Mouse (Mus musculus): ENCODE measurements around the gene Mrpl44. TPM values are rescaled to one million over a fixed set of nuclear protein-coding genes. Genes with fewer than 3 reads are reported as not detected.
A peak's percentile ranks its signal among the peaks of the same experiment; 100 is the strongest.

The Mrpl44 gene
- total and polyA plus RNA-seq, 2 experiments from 2014 or later = 24.9 to 36.0 TPM

- WGBS = 91% methylated on average over 2 of the region's 2 CpGs
- Histone ChIP-seq H3K4me3 (ENCODE audit: low read depth, low read length) (no peak overlapping the region), H3K27me3 (ENCODE audit: insufficient read depth, low read length) (no peaks in the 10 kb centered on the region), H3K27ac (ENCODE audit: low read depth, low read length) (no peak overlapping the region), H3K4me1 (ENCODE audit: insufficient read depth, low read length) (peaks cover 6% of the 10 kb centered on the region; the same call in 1 of the 2 replicates), H3K9ac (replicated peaks; ENCODE audit: low read length, poor library complexity, severe bottlenecking) (no peak overlapping the region), H3K36me3 (ENCODE audit: insufficient read depth, low read length) (no peaks in the 10 kb centered on the region), H3K4me2 (ENCODE audit: low read depth, low read length, poor library complexity, severe bottlenecking) (no peak overlapping the region), H3K9me3 (ENCODE audit: low read length) (no peaks in the 10 kb centered on the region)
- TF ChIP-seq CTCF (IDR thresholded peaks at IDR 0.05) = no peak
- no peak for DNase-seq (ENCODE audit: low spot score)
- ATAC-seq (ENCODE audit: low FRiP score) = no peak
These were observed 11.8 kb upstream of the Mrpl44 start for GRCm38 (mm10) chr1:79764031-79764430.

- no peak overlapping the region for H3K4me2 ChIP-seq (ENCODE audit: low read depth, low read length, poor library complexity, severe bottlenecking)
- H3K9ac ChIP-seq (replicated peaks; ENCODE audit: low read length, poor library complexity, severe bottlenecking) = no peak overlapping the region
- H3K27ac ChIP-seq (ENCODE audit: low read depth, low read length) = no peak overlapping the region
- H3K27me3 ChIP-seq (ENCODE audit: insufficient read depth, low read length) = no peaks in the 10 kb centered on the region
- no peak overlapping the region for H3K4me3 ChIP-seq (ENCODE audit: low read depth, low read length)
- no peak for DNase-seq (ENCODE audit: low spot score)
- no peak for ATAC-seq (ENCODE audit: low FRiP score)
- peaks cover 6% of the 10 kb centered on the region; the same call in 1 of the 2 replicates for H3K4me1 ChIP-seq (ENCODE audit: insufficient read depth, low read length)
- H3K9me3 ChIP-seq (ENCODE audit: low read length) = no peaks in the 10 kb centered on the region
- H3K36me3 ChIP-seq (ENCODE audit: insufficient read depth, low read length) = no peaks in the 10 kb centered on the region
- no peak for TF ChIP-seq CTCF (IDR thresholded peaks at IDR 0.05)
- 94% methylated on average over 1 of the region's 1 CpGs for WGBS
These were observed 11.3 kb upstream of the Mrpl44 start for GRCm38 (mm10) chr1:79764483-79764882.

GRCm38 (mm10) chr1:79768231-79768630 lies 7.6 kb upstream of the Mrpl44 start:
- H3K9ac ChIP-seq (replicated peaks; ENCODE audit: low read length, poor library complexity, severe bottlenecking) = no peak overlapping the region
- H3K9me3 ChIP-seq (ENCODE audit: low read length) = no peaks in the 10 kb centered on the region
- WGBS = 69% methylated on average over 1 of the region's 1 CpGs
- no peaks in the 10 kb centered on the region for H3K36me3 ChIP-seq (ENCODE audit: insufficient read depth, low read length)
- no peak for TF ChIP-seq CTCF (IDR thresholded peaks at IDR 0.05)
- ATAC-seq (ENCODE audit: low FRiP score) (no peak), DNase-seq (ENCODE audit: low spot score) (no peak)
- H3K27ac ChIP-seq (ENCODE audit: low read depth, low read length) = no peak overlapping the region
- H3K4me1 ChIP-seq (ENCODE audit: insufficient read depth, low read length) = no peaks in the 10 kb centered on the region
- no peak overlapping the region for H3K4me3 ChIP-seq (ENCODE audit: low read depth, low read length)
- H3K27me3 ChIP-seq (ENCODE audit: insufficient read depth, low read length) = no peaks in the 10 kb centered on the region
- H3K4me2 ChIP-seq (ENCODE audit: low read depth, low read length, poor library complexity, severe bottlenecking) = no peak overlapping the region

GRCm38 (mm10) chr1:79774164-79774780 lies 1.5 kb upstream of the Mrpl44 start:
- Histone ChIP-seq H3K36me3 (ENCODE audit: insufficient read depth, low read length) (peaks cover 2% of the 10 kb centered on the region; the same call in 1 of the 2 replicates), H3K4me3 (ENCODE audit: low read depth, low read length) (no peak overlapping the region), H3K9ac (replicated peaks; ENCODE audit: low read length, poor library complexity, severe bottlenecking) (no peak overlapping the region), H3K27ac (ENCODE audit: low read depth, low read length) (no peak overlapping the region), H3K4me1 (ENCODE audit: insufficient read depth, low read length) (0 out of 2 replicates have a peak, but pooled peaks cover 2% of the 10 kb centered on the region), H3K27me3 (ENCODE audit: insufficient read depth, low read length) (no peaks in the 10 kb centered on the region), H3K9me3 (ENCODE audit: low read length) (no peaks in the 10 kb centered on the region), H3K4me2 (ENCODE audit: low read depth, low read length, poor library complexity, severe bottlenecking) (no peak overlapping the region)
- WGBS = 74% methylated on average over 4 of the region's 4 CpGs
- TF ChIP-seq CTCF (IDR thresholded peaks at IDR 0.05) = no peak
- ATAC-seq (ENCODE audit: low FRiP score) (no peak), DNase-seq (ENCODE audit: low spot score) (no peak)

GRCm38 (mm10) chr1:79778011-79778410 lies 2.2 kb downstream of the Mrpl44 start:
- Histone ChIP-seq H3K27me3 (ENCODE audit: insufficient read depth, low read length) (no peaks in the 10 kb centered on the region), H3K4me3 (ENCODE audit: low read depth, low read length) (no peak overlapping the region), H3K9ac (replicated peaks; ENCODE audit: low read length, poor library complexity, severe bottlenecking) (no peak overlapping the region), H3K27ac (ENCODE audit: low read depth, low read length) (no peak overlapping the region), H3K36me3 (ENCODE audit: insufficient read depth, low read length) (peaks cover 28% of the 10 kb centered on the region), H3K4me2 (ENCODE audit: low read depth, low read length, poor library complexity, severe bottlenecking) (no peak overlapping the region), H3K9me3 (ENCODE audit: low read length) (no peaks in the 10 kb centered on the region), H3K4me1 (ENCODE audit: insufficient read depth, low read length) (0 out of 2 replicates have a peak, but pooled peaks cover 2% of the 10 kb centered on the region)
- no peak for DNase-seq (ENCODE audit: low spot score)
- WGBS = 86% methylated on average over 11 of the region's 11 CpGs
- no peak for TF ChIP-seq CTCF (IDR thresholded peaks at IDR 0.05)
- ATAC-seq (ENCODE audit: low FRiP score) = no peak

- H3K9me3 ChIP-seq (ENCODE audit: low read length) = no peaks in the 10 kb centered on the region
- no peak overlapping the region for H3K4me2 ChIP-seq (ENCODE audit: low read depth, low read length, poor library complexity, severe bottlenecking)
- TF ChIP-seq CTCF (IDR thresholded peaks at IDR 0.05) = peak; percentile 52
- H3K4me3 ChIP-seq (ENCODE audit: low read depth, low read length) = no peak overlapping the region
- 85% methylated on average over 3 of the region's 3 CpGs for WGBS
- H3K9ac ChIP-seq (replicated peaks; ENCODE audit: low read length, poor library complexity, severe bottlenecking) = no peak overlapping the region
- ATAC-seq (ENCODE audit: low FRiP score) = no peak
- H3K36me3 ChIP-seq (ENCODE audit: insufficient read depth, low read length) = peaks cover 34% of the 10 kb centered on the region
- no peak overlapping the region for H3K27ac ChIP-seq (ENCODE audit: low read depth, low read length)
- H3K27me3 ChIP-seq (ENCODE audit: insufficient read depth, low read length) = no peaks in the 10 kb centered on the region
- DNase-seq (ENCODE audit: low spot score) = no peak
- H3K4me1 ChIP-seq (ENCODE audit: insufficient read depth, low read length) = no peaks in the 10 kb centered on the region
These were observed 6.6 kb downstream of the Mrpl44 start for GRCm38 (mm10) chr1:79782433-79782832.

Data from midbrain, postnatal 0 days (tissue).